Mouse (Mus musculus) midbrain, embryonic 11.5 days (tissue): ENCODE data around the gene Trim11. TPM values are rescaled to one million over a fixed set of nuclear protein-coding genes. Genes with fewer than 3 reads are reported as not detected.

Experiments
- ATAC-seq: fragments of 200-750 bp; cut with Nextera tagmentation; 2 replicates; pipeline ENCODE4 v1.8.0; 2017; ENCODE audit warnings: moderate TSS enrichment, moderate library complexity; ENCODE audit not compliant: low FRiP score
- DNase-seq: peaks from one replicate; pipeline ENCODE4 v3.0.0; 2015; ENCODE audit warnings: low spot score; ENCODE audit errors: missing footprints
- H3K27ac ChIP-seq: fragments of 300-500 bp; sonication (generic); 2 replicates; pipeline ENCODE4 v1.5.1; 2014; ENCODE audit warnings: low read depth, low read length
- H3K27me3 ChIP-seq: fragments of 300-500 bp; sonication (generic); 2 replicates; pipeline ENCODE4 v1.6.1; 2014; ENCODE audit warnings: mild to moderate bottlenecking, low read length, moderate library complexity, mixed read lengths; ENCODE audit not compliant: control insufficient read depth, insufficient read depth
- H3K36me3 ChIP-seq: fragments of 300-500 bp; sonication (generic); 2 replicates; pipeline ENCODE4 v1.6.1; 2014; ENCODE audit warnings: mild to moderate bottlenecking, low read length, moderate library complexity, mixed read lengths; ENCODE audit not compliant: control insufficient read depth, insufficient read depth
- H3K4me1 ChIP-seq: fragments of 300-500 bp; sonication (generic); 2 replicates; pipeline ENCODE4 v1.6.1; 2014; ENCODE audit warnings: low read length; ENCODE audit not compliant: control insufficient read depth, insufficient read depth
- H3K4me2 ChIP-seq: fragments of 300-500 bp; sonication (generic); 2 replicates; pipeline ENCODE4 v1.6.1; 2014; ENCODE audit warnings: mild to moderate bottlenecking, moderate library complexity
- H3K4me3 ChIP-seq: fragments of 300-500 bp; sonication (generic); 2 replicates; pipeline ENCODE4 v1.5.1; 2014; ENCODE audit warnings: low read depth, low read length
- H3K9ac ChIP-seq: fragments of 300-500 bp; sonication (generic); 2 replicates; pipeline ENCODE4 v1.6.1; 2014; ENCODE audit warnings: low read length
- H3K9me3 ChIP-seq: fragments of 300-500 bp; sonication (generic); 2 replicates; pipeline ENCODE4 v1.6.1; 2016; ENCODE audit warnings: low read length; ENCODE audit not compliant: control insufficient read depth
- WGBS: fragments of 180-500 bp; shearing (Covaris S2); extraction: QIAGEN DNeasy Blood & Tissue Kit; methylation state at CpG from one replicate; pipeline ENCODE4 v1.1.7; 2014; 5-methylcytosine and 5-hydroxymethylcytosine counted together
- microRNA-seq: library from miRNA; unstranded; fragments of <30 nt; microRNA quantifications from one replicate; pipeline ENCODE4, GENCODE M21; 2017
- polyA plus RNA-seq: library from polyadenylated mRNA; unstranded; fragments of >200 nt; fragmentation: Nextera tagmentation; extraction: Ambion mirVana; gene quantifications from 2 replicates; pipeline ENCODE4 v1.2.1, GENCODE M21; 2014

Gene Trim11
- polyA plus RNA-seq, 1 experiment from 2014 or later: 17.6 TPM

- Histone ChIP-seq H3K27ac (no peak overlapping the region), H3K4me3 (no peak overlapping the region), H3K4me1 (no peaks in the 10 kb centered on the region), H3K36me3 (no peaks in the 10 kb centered on the region), H3K9ac (no peak overlapping the region), H3K27me3 (no peaks in the 10 kb centered on the region), H3K9me3 (no peaks in the 10 kb centered on the region), H3K4me2 (no peak overlapping the region)
- ATAC-seq (no peak), DNase-seq (no peak)
- 94% methylated on average over 21 of the region's 21 CpGs for WGBS
These were observed 22.7 kb downstream of the Trim11 start for GRCm38 (mm10) chr11:59000635-59001034.

- 81% methylated on average over 7 of the region's 7 CpGs for WGBS
- no peaks in the 10 kb centered on the region for H3K9me3 ChIP-seq
- no peaks in the 10 kb centered on the region for H3K4me1 ChIP-seq
- H3K27me3 ChIP-seq: no peaks in the 10 kb centered on the region
- DNase-seq: peak; percentile 79
- H3K9ac ChIP-seq: no peak overlapping the region
- ATAC-seq: no peak
- H3K4me2 ChIP-seq: no peak overlapping the region
- no peak overlapping the region for H3K4me3 ChIP-seq
- H3K27ac ChIP-seq: no peak overlapping the region
- no peaks in the 10 kb centered on the region for H3K36me3 ChIP-seq
These were observed 24.6 kb downstream of the Trim11 start for GRCm38 (mm10) chr11:59002327-59003079.

GRCm38 (mm10) chr11:59015052-59015451 lies 37.2 kb downstream of the Trim11 start:
- no peak overlapping the region for H3K4me2 ChIP-seq
- H3K27me3 ChIP-seq: no peaks in the 10 kb centered on the region
- no peaks in the 10 kb centered on the region for H3K9me3 ChIP-seq
- WGBS: 40% methylated on average over 9 of the region's 9 CpGs
- no peak overlapping the region for H3K4me3 ChIP-seq
- no peak for ATAC-seq
- H3K36me3 ChIP-seq: no peaks in the 10 kb centered on the region
- no peak overlapping the region for H3K27ac ChIP-seq
- no peaks in the 10 kb centered on the region for H3K4me1 ChIP-seq
- H3K9ac ChIP-seq: no peak overlapping the region
- DNase-seq: peak; percentile 72

- DNase-seq (no peak), ATAC-seq (no peak)
- Histone ChIP-seq H3K4me2 (no peak overlapping the region), H3K4me1 (no peaks in the 10 kb centered on the region), H3K36me3 (no peaks in the 10 kb centered on the region), H3K27ac (no peak overlapping the region), H3K27me3 (no peaks in the 10 kb centered on the region), H3K9me3 (no peaks in the 10 kb centered on the region), H3K4me3 (no peak overlapping the region), H3K9ac (no peak overlapping the region)
- WGBS: 85% methylated on average over 6 of the region's 6 CpGs
These were observed 48.5 kb downstream of the Trim11 start for GRCm38 (mm10) chr11:59026411-59026810.

GRCm38 (mm10) chr11:59029003-59029402 lies 51.1 kb downstream of the Trim11 start:
- 90% methylated on average over 13 of the region's 13 CpGs for WGBS
- no peak overlapping the region for H3K9ac ChIP-seq
- H3K27me3 ChIP-seq: no peaks in the 10 kb centered on the region
- no peak overlapping the region for H3K4me3 ChIP-seq
- H3K36me3 ChIP-seq: no peaks in the 10 kb centered on the region
- no peaks in the 10 kb centered on the region for H3K4me1 ChIP-seq
- ATAC-seq (no peak), DNase-seq (no peak)
- H3K4me2 ChIP-seq: no peak overlapping the region
- no peaks in the 10 kb centered on the region for H3K9me3 ChIP-seq
- no peak overlapping the region for H3K27ac ChIP-seq

Small RNAs within 50 kb of the gene (microRNA-seq; reads per million reads assigned to microRNA genes)
- 0.57 reads per million for gene Gm44313

Other genes with a start within 250 kb of the Trim11 start
- 0.04 and 0.15 TPM in 2 replicates for gene Olfr317, start 238.9 kb upstream of the Trim11 start, polyA plus RNA-seq
- gene Olfr316, start 225.4 kb upstream of the Trim11 start, polyA plus RNA-seq: not detected in 2 replicates
- gene Olfr315, start 204.9 kb upstream of the Trim11 start, polyA plus RNA-seq: not detected in 2 replicates
- not detected in 2 replicates for gene Olfr314, start 195.1 kb upstream of the Trim11 start, polyA plus RNA-seq
- gene Fam183b, start 176.1 kb upstream of the Trim11 start, polyA plus RNA-seq: 3.6 and 5.4 TPM in 2 replicates
- not detected in 2 replicates for gene Olfr313, start 163.1 kb upstream of the Trim11 start, polyA plus RNA-seq
- not detected in 2 replicates for gene Olfr312, start 148.9 kb upstream of the Trim11 start, polyA plus RNA-seq
- gene Olfr311, start 138.8 kb upstream of the Trim11 start, polyA plus RNA-seq: not detected in 2 replicates
- gene Gm12258, start 130.9 kb upstream of the Trim11 start, polyA plus RNA-seq: 15.6 and 16.9 TPM in 2 replicates
- gene 2810021J22Rik, start 110.9 kb upstream of the Trim11 start, polyA plus RNA-seq: 13.4 and 13.6 TPM in 2 replicates
- gene Zfp39, start 73.9 kb upstream of the Trim11 start, polyA plus RNA-seq: 6.4 and 7.3 TPM in 2 replicates
- not detected in 2 replicates for gene Btnl10, start 60.2 kb upstream of the Trim11 start, polyA plus RNA-seq
- gene Rnf187, start 39.2 kb upstream of the Trim11 start, polyA plus RNA-seq: 354 and 381 TPM in 2 replicates
- 99.9 and 101 TPM in 2 replicates for gene Hist3h2ba, start 29.2 kb upstream of the Trim11 start, polyA plus RNA-seq
- gene Hist3h2a, start 23.4 kb upstream of the Trim11 start, polyA plus RNA-seq: 57.8 and 61.8 TPM in 2 replicates
- 0.45 and 0.62 TPM in 2 replicates for gene Trim17, start 23.4 kb upstream of the Trim11 start, polyA plus RNA-seq
- 0.03 and 0.04 TPM in 2 replicates for gene Obscn, start 158.3 kb downstream of the Trim11 start, polyA plus RNA-seq
- 2.1 and 3.5 TPM in 2 replicates for gene Iba57, start 185.6 kb downstream of the Trim11 start, polyA plus RNA-seq
- not detected in 2 replicates for gene Gjc2, start 205.1 kb downstream of the Trim11 start, polyA plus RNA-seq
- gene Guk1, start 214.1 kb downstream of the Trim11 start, polyA plus RNA-seq: 92.9 and 96.6 TPM in 2 replicates
- gene Mrpl55, start 224.4 kb downstream of the Trim11 start, polyA plus RNA-seq: 88.7 and 93.3 TPM in 2 replicates
- gene 2310033P09Rik, start 230.2 kb downstream of the Trim11 start, polyA plus RNA-seq: 41.7 and 42.0 TPM in 2 replicates